Mouse (Mus musculus) monocyte, adult 2 months (primary cell): ENCODE results near the gene Gramd4.
"Not testable (repeated sequence)": the region's sequence is repeated elsewhere in the genome, so short reads cannot be mapped to it uniquely, and the experiment has no call there.

Experiments
- DNase-seq, 2 experiments: peaks; one replicate each; pipeline ENCODE4 v3.0.0; 2022; ENCODE audit warnings: low spot score in 2 of 2, low read depth in 1 of 2

The Gramd4 gene

DNA sequence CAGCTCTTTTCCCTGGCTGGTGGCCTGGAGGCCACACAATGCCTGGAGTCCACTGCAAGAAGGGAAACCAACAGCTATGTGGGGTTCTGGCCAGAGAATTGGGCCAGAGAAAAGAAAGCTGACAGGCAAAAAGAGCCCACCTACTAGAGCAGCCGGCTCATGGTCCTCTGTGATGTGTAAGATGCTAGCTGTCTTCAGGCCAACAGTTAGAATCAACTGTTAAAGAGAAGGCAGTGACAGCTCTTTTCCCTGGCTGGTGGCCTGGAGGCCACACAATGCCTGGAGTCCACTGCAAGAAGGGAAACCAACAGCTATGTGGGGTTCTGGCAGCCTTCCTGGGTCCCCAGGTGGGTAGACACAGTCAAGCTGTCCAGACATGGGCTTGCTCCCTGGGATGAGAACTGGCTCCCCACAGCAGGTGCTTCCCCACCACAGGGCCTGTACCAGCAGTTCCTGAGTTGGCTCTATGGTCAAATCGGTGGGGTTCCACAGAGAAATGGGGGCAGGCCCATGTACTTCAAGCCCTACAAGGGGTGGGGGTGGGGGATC lies 120.3 kb downstream of the Gramd4 start:
- DNase-seq, result not testable (repeated sequence)

GRCm38 (mm10) chr15:86178594-86178993 lies 121.1 kb downstream of the Gramd4 start:
- DNase-seq, result no peak

DNA sequence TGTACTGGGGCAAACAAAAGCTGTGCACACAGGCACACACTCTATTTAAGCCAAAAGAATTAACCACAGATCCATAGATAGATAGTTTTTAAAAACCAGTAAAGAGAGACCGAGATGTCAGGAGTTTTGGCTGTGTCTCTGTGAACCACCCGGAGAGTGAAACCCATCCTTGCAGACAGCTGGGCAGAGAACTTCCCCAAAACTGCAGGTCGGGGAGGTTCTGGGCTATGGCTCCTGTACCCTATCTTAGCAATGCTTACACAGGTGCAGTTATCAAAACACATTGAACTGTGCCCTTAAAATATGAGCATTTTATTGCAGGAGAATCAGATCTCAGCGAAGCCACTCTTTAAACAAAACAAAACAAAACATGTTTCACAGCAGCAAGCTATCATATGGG lies 122.9 kb downstream of the Gramd4 start:
- DNase-seq, result no peak

DNA sequence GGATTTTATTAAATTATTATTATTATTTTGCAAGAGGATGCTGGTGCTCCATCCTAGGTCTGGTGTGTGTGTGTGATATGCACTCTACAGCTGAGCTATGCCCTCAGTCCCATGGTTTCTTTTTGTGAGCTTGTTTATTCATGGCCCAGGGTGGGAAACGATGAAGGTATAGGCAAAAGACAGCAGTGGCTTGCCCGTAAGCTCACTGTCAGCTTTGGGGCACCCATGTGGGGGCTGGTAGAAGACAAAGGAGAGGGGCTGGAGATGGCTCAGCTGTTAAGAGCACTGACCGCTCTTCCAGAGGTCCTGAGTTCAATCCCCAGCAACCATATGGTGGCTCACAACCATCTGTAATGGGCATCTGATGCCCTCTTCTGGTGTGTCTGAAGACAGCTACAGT lies 123.8 kb downstream of the Gramd4 start:
- not testable (repeated sequence) for DNase-seq

DNA sequence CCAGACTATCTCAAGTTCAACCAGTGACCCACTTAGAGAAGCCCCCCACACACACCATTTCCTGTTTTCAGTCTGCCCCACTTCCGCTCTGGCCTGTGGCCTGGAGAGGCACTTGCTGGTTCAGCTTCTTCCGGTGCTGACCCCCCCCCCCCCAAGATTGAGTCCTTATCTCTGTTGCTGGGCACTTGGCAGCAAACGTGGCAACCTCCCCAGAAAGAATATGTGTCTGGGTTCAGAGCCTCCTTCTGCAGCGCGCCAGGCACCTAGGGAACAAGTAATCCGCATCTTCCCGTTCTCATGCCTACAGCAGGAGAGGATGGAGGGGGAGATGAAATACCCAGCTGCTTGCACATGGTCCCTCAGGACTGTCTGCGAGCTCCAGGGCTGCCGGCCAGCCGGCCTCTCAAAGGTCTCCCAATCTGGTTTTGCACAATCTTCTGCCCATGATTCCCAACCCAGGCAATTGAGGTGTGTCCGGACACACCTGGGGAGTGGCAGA lies 124.5 kb downstream of the Gramd4 start:
- no peak for DNase-seq

GRCm38 (mm10) chr15:86182646-86183045 lies 125.2 kb downstream of the Gramd4 start:
- peak in 1 of 2 experiments; percentile 69 for DNase-seq

DNA sequence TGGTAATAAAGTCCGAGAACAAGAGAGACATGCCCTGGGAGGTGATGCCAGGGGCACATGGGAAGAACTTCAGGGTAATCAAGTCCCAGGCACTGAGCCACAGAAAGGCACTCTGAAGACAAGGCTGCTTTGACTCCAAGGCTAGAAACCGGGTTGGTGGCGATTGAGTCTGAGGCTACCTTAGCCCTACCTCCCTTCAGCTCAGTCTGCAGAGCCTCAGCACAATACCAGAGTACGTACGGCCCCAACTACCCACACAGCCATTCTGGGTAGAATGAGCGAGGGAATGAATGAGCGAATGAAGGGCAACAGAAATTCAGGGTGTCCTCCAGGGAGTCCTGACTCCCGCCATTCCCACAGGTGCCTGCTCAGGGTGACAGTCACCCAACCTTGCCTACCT lies 126.0 kb downstream of the Gramd4 start:
- DNase-seq, result no peak

DNA sequence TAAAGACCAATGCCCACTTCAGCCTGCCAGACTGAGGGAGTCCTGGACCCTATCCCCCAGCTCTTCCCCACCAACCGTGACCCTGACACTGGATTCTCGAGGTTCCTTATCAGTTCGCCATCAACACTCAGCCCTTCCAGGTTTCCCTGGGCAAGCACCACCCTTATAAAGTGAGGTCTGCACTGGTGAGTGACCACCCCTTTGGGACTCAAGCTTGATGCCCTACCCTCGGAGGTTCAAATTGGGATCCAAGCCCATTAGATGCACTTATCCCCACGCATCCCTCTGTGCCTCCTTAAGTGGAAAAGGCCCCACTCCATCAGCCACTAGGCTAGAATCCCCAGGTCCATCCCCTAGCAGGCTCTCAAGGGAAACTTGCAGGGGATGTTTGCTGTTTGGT lies 126.6 kb downstream of the Gramd4 start:
- no peak for DNase-seq

GRCm38 (mm10) chr15:86184851-86185688 lies 127.6 kb downstream of the Gramd4 start:
- no peak for DNase-seq

- no peak for DNase-seq
Measured at GRCm38 (mm10) chr15:86185689-86186569, 128.4 kb downstream of the Gramd4 start, which contains the start of gene Cerk. Gene Cerk, minus strand, starts transcription at chr15:86186141.

GRCm38 (mm10) chr15:86186686-86187085 lies 129.2 kb downstream of the Gramd4 start:
- no peak for DNase-seq
